Mouse (Mus musculus) heart, embryonic 15.5 days (tissue): Measurements from ENCODE around the gene Nkiras2. TPM values are rescaled to one million over a fixed set of nuclear protein-coding genes. Genes with fewer than 3 reads are reported as not detected.
"Not testable (repeated sequence)": the region's sequence is repeated elsewhere in the genome, so short reads cannot be mapped to it uniquely, and the experiment has no call there.

ENCODE experiments used
- ATAC-seq: fragments of 200-750 bp; cut with Nextera tagmentation; replicated peaks from 2 replicates; pipeline ENCODE4 v1.8.0; 2017; ENCODE audit warnings: low read depth, moderate TSS enrichment; ENCODE audit not compliant: insufficient number of reproducible peaks, insufficient read depth, low FRiP score
- H3K27ac ChIP-seq: fragments of 300-500 bp; sonication (generic); 2 replicates; pipeline ENCODE4 v1.5.1; 2015; ENCODE audit warnings: mild to moderate bottlenecking, inconsistent platforms
- H3K27me3 ChIP-seq: fragments of 300-500 bp; sonication (generic); 2 replicates; pipeline ENCODE4 v1.6.1; 2015; ENCODE audit warnings: inconsistent platforms
- H3K36me3 ChIP-seq: fragments of 300-500 bp; sonication (generic); 2 replicates; pipeline ENCODE4 v1.6.1; 2015; ENCODE audit warnings: mild to moderate bottlenecking, inconsistent platforms
- H3K4me1 ChIP-seq: fragments of 300-500 bp; sonication (generic); replicated peaks from 2 replicates; pipeline ENCODE4 v1.6.1; 2015; ENCODE audit warnings: inconsistent platforms
- H3K4me2 ChIP-seq: fragments of 300-500 bp; sonication (generic); 2 replicates; pipeline ENCODE4 v1.6.1; 2015; ENCODE audit warnings: inconsistent platforms, mild to moderate bottlenecking, moderate library complexity
- H3K4me3 ChIP-seq: fragments of 300-500 bp; sonication (generic); 2 replicates; pipeline ENCODE4 v1.5.1; 2015; ENCODE audit warnings: mild to moderate bottlenecking, inconsistent platforms
- H3K9ac ChIP-seq: fragments of 300-500 bp; sonication (generic); 2 replicates; pipeline ENCODE4 v1.6.1; 2015; ENCODE audit warnings: mild to moderate bottlenecking, inconsistent platforms
- H3K9me3 ChIP-seq: fragments of 300-500 bp; sonication (generic); replicated peaks from 2 replicates; pipeline ENCODE4 v1.6.1; 2016; ENCODE audit warnings: inconsistent platforms
- WGBS: fragments of 180-500 bp; shearing (Covaris S2); methylation state at CpG from one replicate; pipeline ENCODE4 v1.1.7; 2015; ENCODE audit warnings: mixed read lengths; 5-methylcytosine and 5-hydroxymethylcytosine counted together
- polyA plus RNA-seq: library from polyadenylated mRNA; unstranded; fragments of >200 nt; fragmentation: Nextera tagmentation; extraction: Ambion mirVana; gene quantifications from 2 replicates; pipeline ENCODE4 v1.2.1, GENCODE M21; 2015

The Nkiras2 gene
- polyA plus RNA-seq, 1 experiment from 2014 or later: 59.8 TPM

DNA sequence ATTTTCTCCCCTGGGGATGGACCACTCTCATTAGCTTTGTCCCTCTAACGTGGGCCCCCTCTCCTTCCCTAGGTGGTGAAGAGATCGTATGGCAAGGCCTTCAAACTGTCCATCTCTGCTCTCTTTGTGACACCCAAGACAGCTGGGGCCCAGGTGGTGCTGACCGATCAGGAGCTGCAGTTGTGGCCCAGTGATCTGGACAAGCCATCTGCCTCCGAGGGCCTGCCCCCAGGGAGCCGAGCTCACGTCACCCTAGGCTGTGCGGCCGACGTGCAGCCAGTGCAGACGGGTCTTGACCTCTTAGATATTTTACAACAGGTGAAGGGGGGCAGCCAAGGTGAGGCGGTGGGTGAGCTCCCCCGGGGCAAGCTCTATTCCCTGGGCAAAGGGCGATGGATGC lies 38.8 kb upstream of the Nkiras2 start:
- Histone ChIP-seq H3K4me1 (peaks cover 25% of the 10 kb centered on the region), H3K9ac (no peak overlapping the region), H3K27ac (no peak overlapping the region), H3K27me3 (no peaks in the 10 kb centered on the region), H3K4me3 (no peak overlapping the region), H3K36me3 (peaks cover 59% of the 10 kb centered on the region), H3K9me3 (no peaks in the 10 kb centered on the region), H3K4me2 (no peak overlapping the region)
- WGBS: 87% methylated on average over 13 of the region's 13 CpGs
- no peak for ATAC-seq

DNA sequence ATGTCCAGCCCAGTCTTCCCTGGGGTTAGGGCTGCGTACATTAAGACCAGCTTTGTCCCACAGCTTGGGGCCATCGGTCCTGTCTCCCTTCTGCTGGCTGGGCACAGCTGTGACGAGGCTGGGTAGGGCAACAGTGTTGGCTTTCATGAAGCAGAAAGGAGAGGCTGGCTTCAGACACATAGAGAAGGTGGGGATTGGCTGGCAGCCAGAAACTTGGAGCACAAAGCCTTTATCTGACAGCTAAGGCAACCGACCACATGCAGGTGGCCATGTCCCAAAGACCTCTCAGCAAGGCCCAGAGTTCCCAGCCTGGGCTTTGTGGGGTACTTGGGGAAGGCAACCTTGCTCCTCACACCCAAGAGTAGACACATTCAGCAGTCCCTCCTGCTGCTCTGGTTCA lies 37.3 kb upstream of the Nkiras2 start:
- Histone ChIP-seq H3K27ac (peak overlapping the region; percentile 56), H3K4me2 (no peak overlapping the region), H3K36me3 (peaks cover 74% of the 10 kb centered on the region), H3K27me3 (no peaks in the 10 kb centered on the region), H3K4me1 (peaks cover 17% of the 10 kb centered on the region; the same call in 1 of the 2 replicates), H3K9ac (0 out of 2 replicates have a peak overlapping the region, but pooled peaks have one; percentile 3), H3K4me3 (no peak overlapping the region), H3K9me3 (no peaks in the 10 kb centered on the region)
- ATAC-seq: peak; percentile 41
- WGBS: 40% methylated on average over 4 of the region's 4 CpGs

DNA sequence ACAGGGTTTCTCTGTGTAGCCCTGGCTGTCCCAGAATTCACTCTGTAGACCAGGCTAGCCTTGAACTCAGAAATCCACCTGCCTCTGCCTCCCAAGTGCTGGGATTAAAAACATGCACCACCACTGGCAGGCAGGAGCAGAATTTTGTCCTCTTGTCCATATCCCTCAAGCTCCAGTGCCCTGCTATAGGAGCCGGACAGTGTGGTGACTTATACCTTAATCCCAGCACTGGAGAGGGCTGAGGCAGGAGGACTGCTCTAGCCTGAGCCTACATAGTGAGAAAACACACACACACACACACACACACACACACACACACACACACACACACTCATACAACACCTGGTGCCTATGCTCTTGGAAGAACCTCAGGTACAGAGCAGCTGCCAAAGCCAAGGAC lies 36.6 kb upstream of the Nkiras2 start:
- not testable (repeated sequence) for ATAC-seq

DNA sequence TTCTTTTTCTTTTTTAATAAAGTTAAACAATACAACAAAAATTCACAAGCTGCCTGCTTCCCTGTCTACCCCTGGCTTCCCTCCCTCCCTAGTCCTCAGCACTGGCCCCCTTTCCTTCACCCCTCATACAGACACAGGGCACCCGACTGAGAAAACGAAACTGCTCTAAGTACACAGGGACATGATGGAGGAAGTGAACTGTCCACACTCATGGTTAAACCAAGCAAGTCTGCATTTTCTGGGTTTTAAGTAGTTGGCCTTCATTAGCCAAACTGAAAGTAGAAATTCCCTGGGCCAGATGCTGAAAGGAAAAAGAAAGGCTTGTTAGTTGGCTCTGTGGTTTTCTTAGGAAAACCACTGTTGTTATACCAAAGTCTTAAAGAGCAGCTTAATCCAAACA lies 36.2 kb upstream of the Nkiras2 start:
- H3K36me3 ChIP-seq: peaks cover 85% of the 10 kb centered on the region
- no peak for ATAC-seq
- H3K4me3 ChIP-seq: no peak overlapping the region
- no peak overlapping the region for H3K9ac ChIP-seq
- H3K4me1 ChIP-seq: peaks cover 17% of the 10 kb centered on the region; the same call in 1 of the 2 replicates
- no peaks in the 10 kb centered on the region for H3K27me3 ChIP-seq
- H3K27ac ChIP-seq: no peak overlapping the region
- no peaks in the 10 kb centered on the region for H3K9me3 ChIP-seq
- no peak overlapping the region for H3K4me2 ChIP-seq
- WGBS: 83% methylated on average over 2 of the region's 2 CpGs

More for the DNA sequence above, 36.6 kb upstream of the Nkiras2 start:
- H3K27me3 ChIP-seq, H3K27ac ChIP-seq, H3K9ac ChIP-seq, H3K4me3 ChIP-seq, H3K4me2 ChIP-seq, H3K9me3 ChIP-seq: not testable (repeated sequence)
- WGBS: 100% methylated on average over 1 of the region's 1 CpGs
- peaks cover 81% of the 10 kb centered on the region for H3K36me3 ChIP-seq
- peaks cover 17% of the 10 kb centered on the region; the same call in 1 of the 2 replicates for H3K4me1 ChIP-seq

DNA sequence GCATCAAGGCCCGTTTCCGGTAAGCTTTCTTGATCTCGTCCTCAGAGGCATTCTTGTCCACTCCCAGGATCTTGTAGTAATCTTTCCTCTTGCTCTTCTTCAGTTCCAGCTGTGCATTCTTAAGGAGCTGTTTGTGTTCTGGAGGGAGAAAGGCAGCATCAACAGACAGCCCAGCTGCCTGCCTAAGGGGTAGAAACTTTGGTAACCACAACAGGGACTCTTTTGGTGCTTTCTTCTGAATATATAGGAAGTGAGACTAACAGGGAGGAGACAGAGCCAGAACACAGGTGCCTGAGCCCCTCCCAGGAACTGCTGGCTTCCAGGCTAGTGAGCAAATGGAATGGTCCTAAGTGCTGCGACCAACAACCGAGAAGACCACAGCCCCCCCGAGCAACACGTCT lies 34.5 kb upstream of the Nkiras2 start:
- peaks cover 10% of the 10 kb centered on the region; the same call in 1 of the 2 replicates for H3K4me1 ChIP-seq
- 86% methylated on average over 7 of the region's 7 CpGs for WGBS
- ATAC-seq: no peak
- H3K4me2 ChIP-seq: no peak overlapping the region
- H3K27ac ChIP-seq: no peak overlapping the region
- H3K9ac ChIP-seq: no peak overlapping the region
- H3K4me3 ChIP-seq: no peak overlapping the region
- H3K27me3 ChIP-seq: no peaks in the 10 kb centered on the region
- no peaks in the 10 kb centered on the region for H3K9me3 ChIP-seq
- H3K36me3 ChIP-seq: peaks cover 91% of the 10 kb centered on the region

DNA sequence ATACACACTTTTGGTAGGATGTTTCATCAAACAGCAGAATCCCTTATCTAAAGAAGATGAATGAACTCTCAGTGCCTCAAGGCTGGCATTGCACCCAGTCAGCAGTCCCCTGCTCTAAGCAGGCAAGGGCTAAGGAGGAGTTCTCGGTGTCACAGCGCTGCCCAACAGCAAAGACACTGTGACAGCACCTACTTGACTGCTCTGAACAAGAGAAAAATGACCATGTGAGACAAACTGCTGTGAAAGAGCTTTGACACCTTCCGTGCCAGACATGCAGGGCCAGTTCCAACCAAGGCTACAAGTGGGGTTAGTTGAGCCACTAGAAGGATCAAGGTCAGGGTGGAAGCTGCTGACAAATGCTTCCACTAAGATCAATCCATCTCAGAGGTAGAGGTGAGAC lies 33.9 kb upstream of the Nkiras2 start:
- Histone ChIP-seq H3K4me2 (no peak overlapping the region), H3K36me3 (peaks cover 93% of the 10 kb centered on the region), H3K4me1 (peaks cover 10% of the 10 kb centered on the region; the same call in 1 of the 2 replicates), H3K9me3 (no peaks in the 10 kb centered on the region), H3K9ac (no peak overlapping the region), H3K4me3 (no peak overlapping the region), H3K27ac (no peak overlapping the region), H3K27me3 (no peaks in the 10 kb centered on the region)
- no peak for ATAC-seq
- WGBS: 80% methylated on average over 3 of the region's 3 CpGs

DNA sequence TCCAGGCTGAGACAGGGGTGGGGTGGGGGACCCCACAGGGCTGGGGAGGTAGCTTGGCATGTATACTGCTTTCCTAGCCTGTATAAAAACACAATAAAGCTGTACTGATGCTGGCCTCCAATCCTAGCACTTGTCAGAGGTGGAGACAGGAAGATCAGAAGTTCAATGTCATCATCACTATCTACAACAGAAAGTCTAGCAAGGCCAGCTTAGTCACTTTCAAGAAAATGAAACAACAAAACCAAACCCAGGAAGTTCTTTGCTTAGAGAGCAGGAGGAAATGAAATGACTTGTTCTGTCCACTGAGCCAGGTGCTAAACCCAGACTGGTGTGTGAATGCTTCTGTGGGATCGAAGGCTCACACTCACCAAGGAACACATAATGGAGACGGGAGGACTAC lies 30.6 kb upstream of the Nkiras2 start:
- Histone ChIP-seq H3K27me3 (no peaks in the 10 kb centered on the region), H3K4me3 (no peak overlapping the region), H3K27ac (no peak overlapping the region), H3K9me3 (no peaks in the 10 kb centered on the region), H3K4me1 (no peaks in the 10 kb centered on the region), H3K9ac (no peak overlapping the region), H3K36me3 (peaks cover 96% of the 10 kb centered on the region), H3K4me2 (no peak overlapping the region)
- no peak for ATAC-seq
- WGBS: 91% methylated on average over 2 of the region's 2 CpGs

DNA sequence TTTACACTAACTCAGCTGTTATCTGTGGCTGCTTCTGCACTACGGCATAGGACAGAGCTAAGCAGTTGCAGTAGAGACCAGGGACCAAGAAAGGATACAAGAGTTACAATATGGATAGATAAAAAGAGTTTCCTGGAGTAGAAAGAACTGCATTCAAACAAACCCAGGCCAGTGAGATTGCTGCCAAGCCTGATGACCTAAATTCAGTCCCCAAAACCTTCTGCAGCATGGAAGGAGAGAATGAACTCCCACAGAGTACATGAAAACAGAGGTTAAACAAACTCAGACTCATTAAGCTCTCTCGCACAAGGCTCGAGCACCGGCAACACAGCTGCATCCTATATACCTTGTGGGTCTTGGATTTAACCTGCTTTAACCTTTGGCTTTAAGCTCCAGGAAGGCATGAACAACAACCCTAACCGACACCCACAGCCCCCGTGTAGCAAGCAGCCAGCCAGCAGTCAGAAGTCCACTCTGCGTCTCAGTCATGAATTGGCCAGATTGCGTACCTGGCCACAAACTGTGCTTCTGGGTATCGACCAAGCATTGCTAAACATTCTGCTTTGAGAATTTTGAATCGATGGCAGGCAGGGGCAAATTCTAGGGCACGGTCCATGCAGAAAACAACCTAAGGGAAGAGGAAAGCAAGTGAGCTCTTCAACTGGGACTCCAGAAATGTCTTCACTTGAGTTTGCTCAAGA lies 26.5 kb upstream of the Nkiras2 start:
- no peak overlapping the region for H3K9ac ChIP-seq
- no peak overlapping the region for H3K27ac ChIP-seq
- H3K4me3 ChIP-seq: no peak overlapping the region
- H3K4me2 ChIP-seq: no peak overlapping the region
- H3K27me3 ChIP-seq: no peaks in the 10 kb centered on the region
- 91% methylated on average over 11 of the region's 11 CpGs for WGBS
- no peaks in the 10 kb centered on the region for H3K9me3 ChIP-seq
- peaks cover 6% of the 10 kb centered on the region for H3K4me1 ChIP-seq
- H3K36me3 ChIP-seq: peaks cover 86% of the 10 kb centered on the region
- no peak for ATAC-seq

DNA sequence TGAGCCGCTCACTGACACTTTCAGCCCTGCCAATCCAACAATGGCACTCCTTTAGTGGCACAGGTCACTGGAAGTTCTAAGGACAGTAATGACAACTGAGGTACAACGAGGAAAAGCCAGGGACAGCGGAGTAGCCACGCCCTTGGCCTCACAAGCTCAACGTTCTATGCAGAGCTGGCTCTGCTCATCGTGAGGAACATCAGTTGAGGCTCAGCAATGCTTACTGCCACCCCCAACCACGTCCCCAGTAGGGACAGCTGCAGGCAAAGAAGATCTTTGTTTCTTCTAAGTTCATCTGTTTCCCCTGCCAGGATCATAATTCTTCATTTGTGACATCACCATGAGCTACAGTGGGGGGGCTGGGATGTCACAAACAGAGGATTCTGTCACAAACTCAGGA lies 24.4 kb upstream of the Nkiras2 start:
- Histone ChIP-seq H3K4me3 (no peak overlapping the region), H3K4me1 (peaks cover 6% of the 10 kb centered on the region), H3K9me3 (no peaks in the 10 kb centered on the region), H3K9ac (no peak overlapping the region), H3K4me2 (no peak overlapping the region), H3K27ac (no peak overlapping the region), H3K27me3 (no peaks in the 10 kb centered on the region), H3K36me3 (peaks cover 88% of the 10 kb centered on the region)
- 82% methylated on average over 7 of the region's 7 CpGs for WGBS
- ATAC-seq: no peak

DNA sequence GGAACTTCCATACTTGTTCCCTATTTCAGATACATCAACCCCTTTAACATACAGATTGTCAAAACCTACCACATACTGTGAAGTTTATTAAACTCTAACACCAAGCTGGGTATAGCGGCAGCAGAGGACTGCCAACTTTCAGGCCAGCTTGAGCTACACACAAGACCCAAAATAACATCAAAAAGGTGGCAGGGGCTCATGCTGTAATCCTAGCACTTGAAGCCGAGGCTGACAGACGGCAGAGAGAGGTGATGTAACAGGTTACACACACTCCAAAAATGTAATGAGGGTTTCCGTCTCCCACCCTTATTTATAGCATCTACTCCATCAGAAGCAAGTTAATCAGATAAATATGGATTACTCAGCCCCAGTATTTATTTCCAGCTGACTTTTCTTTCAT lies 23.5 kb upstream of the Nkiras2 start:
- H3K36me3 ChIP-seq: peaks cover 90% of the 10 kb centered on the region
- H3K27me3 ChIP-seq: no peaks in the 10 kb centered on the region
- H3K27ac ChIP-seq: peak overlapping the region; percentile 35
- H3K4me2 ChIP-seq: no peak overlapping the region
- H3K9ac ChIP-seq: no peak overlapping the region
- no peaks in the 10 kb centered on the region for H3K9me3 ChIP-seq
- WGBS: 48% methylated on average over 4 of the region's 4 CpGs
- no peak overlapping the region for H3K4me3 ChIP-seq
- no peak; the same call in 1 of the 2 replicates for ATAC-seq
- peaks cover 6% of the 10 kb centered on the region for H3K4me1 ChIP-seq

DNA sequence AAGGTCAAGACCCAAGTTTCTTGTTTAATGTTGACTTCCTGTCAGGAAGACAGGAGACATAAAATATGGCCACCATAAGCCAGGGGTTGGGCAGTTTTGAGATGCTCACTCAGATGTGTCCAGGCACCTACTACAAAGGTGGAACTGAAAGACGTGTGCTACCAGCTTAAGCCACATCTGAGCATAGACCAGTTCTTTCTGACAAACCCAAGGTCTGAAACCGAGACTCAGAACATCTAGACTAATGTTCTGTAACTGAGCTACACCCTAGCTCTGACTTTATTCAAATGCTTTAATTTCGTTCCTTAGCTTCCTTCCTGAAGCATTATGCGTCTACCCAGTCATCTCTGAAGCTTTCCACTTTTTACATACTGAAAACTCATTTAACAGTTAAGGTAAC lies 21.0 kb upstream of the Nkiras2 start:
- no peak for ATAC-seq
- 87% methylated on average over 4 of the region's 4 CpGs for WGBS
- peaks cover 77% of the 10 kb centered on the region for H3K36me3 ChIP-seq

DNA sequence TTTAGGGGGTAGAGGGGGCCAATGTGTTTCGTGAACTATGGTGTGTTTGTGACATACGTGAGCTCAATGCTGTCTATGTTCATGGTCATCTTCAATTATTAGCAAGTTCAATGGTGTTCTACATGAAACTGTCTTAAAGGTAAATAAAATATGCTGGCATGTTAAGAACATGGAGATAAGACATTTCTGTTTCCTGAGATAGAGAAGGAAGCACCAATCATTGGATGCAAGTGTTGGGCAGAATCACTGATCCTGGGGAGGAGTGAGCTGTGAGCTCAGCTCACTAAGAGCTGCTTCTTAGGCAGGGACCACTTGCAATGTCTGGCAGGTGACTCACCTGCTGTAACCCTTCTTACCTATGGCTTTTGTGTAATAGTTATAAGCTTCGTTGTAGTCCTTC lies 17.7 kb upstream of the Nkiras2 start:
- no peak overlapping the region for H3K4me2 ChIP-seq
- no peaks in the 10 kb centered on the region for H3K9me3 ChIP-seq
- no peaks in the 10 kb centered on the region for H3K27me3 ChIP-seq
- H3K36me3 ChIP-seq: peaks cover 51% of the 10 kb centered on the region
- ATAC-seq: no peak
- H3K4me1 ChIP-seq: peaks cover 18% of the 10 kb centered on the region
- no peak overlapping the region for H3K9ac ChIP-seq
- no peak overlapping the region for H3K4me3 ChIP-seq
- 91% methylated on average over 3 of the region's 3 CpGs for WGBS
- no peak overlapping the region for H3K27ac ChIP-seq

More for the DNA sequence above, 21.0 kb upstream of the Nkiras2 start:
- H3K4me1 ChIP-seq: peaks cover 9% of the 10 kb centered on the region
- H3K9ac ChIP-seq: no peak overlapping the region
- H3K9me3 ChIP-seq: no peaks in the 10 kb centered on the region
- H3K27ac ChIP-seq: no peak overlapping the region
- no peaks in the 10 kb centered on the region for H3K27me3 ChIP-seq
- no peak overlapping the region for H3K4me2 ChIP-seq
- H3K4me3 ChIP-seq: no peak overlapping the region
